Mouse (Mus musculus): ENCODE data around the gene A830031A19Rik.

A830031A19Rik gene

DNA sequence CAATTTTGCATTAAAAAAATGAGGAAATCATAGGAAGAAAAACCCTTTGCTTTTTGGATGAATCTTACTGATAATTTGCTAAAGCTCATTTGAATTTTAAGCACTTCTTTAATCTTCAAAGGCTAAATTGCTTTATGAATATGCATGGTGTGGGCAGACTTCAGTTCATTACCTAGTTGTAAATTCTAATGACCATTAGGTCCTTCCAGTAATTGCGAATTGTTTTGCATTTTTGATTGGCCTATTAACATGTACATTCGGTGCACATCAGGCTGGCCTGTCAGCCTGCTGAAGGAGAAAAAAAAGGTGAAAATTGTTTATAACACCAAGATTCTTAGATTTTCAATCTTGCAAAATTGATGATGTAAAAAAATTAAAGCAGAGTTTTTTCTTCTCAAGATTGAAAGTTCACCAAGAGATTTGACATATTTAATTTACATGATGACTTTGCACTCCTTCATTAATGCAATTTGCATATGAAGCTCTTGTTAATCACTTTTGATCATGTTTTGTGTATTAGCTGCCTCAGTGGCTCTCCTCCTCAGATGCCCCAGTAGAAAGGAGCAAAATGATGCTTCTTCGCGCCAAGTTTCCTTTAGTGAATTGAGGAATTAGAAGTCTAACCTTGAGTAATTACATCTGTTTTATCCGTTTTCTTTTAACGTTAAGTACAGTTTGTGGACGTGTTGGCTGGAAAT, 21.0 kb upstream of the A830031A19Rik start:
- DNase-seq (ENCODE audit: low spot score), result no peak

DNA sequence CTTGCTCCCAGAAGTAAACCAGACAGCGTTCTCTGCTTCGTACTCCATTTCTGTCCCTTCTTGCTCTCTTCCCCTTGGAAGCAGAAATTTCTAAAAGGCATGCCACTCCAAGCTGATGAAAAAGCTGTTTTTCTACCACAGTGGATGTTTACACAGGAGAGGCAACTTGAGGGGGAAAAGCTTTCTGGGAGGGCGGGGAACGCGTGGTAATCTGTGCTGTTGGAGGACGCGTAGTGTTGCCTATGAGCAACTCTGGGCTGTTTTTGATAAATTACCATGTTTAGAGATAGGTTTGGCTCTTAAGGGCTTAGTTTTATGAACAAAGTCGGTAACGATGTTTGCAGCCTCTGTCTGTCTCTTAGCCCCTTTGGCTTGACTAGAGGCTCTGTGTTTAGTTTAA, 20.4 kb upstream of the A830031A19Rik start:
- no peak for DNase-seq (ENCODE audit: low spot score)

- DNase-seq (ENCODE audit: low spot score), result no peak
Measured at GRCm38 (mm10) chr11:24094086-24094487, 19.2 kb upstream of the A830031A19Rik start.

DNA sequence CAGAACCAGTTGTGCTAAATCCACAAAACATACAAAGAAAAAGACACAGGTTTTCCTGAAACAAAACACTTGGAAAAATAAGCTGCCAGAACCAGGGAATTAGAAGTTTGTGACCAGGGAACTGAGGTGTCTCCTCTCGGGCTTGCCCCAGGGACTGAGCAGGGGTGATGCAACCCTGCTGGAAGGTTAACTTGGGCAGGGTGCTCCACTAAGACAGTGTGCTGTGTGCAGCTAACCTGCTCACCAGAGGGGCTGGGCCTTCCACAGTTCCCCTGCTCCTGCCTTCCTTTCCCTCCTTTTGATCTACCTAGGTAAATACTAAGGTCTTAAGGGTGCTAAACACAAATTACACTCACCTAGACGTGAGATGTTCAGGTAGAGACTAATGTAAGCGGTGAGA, 17.8 kb upstream of the A830031A19Rik start:
- DNase-seq (ENCODE audit: low spot score), result no peak

DNA sequence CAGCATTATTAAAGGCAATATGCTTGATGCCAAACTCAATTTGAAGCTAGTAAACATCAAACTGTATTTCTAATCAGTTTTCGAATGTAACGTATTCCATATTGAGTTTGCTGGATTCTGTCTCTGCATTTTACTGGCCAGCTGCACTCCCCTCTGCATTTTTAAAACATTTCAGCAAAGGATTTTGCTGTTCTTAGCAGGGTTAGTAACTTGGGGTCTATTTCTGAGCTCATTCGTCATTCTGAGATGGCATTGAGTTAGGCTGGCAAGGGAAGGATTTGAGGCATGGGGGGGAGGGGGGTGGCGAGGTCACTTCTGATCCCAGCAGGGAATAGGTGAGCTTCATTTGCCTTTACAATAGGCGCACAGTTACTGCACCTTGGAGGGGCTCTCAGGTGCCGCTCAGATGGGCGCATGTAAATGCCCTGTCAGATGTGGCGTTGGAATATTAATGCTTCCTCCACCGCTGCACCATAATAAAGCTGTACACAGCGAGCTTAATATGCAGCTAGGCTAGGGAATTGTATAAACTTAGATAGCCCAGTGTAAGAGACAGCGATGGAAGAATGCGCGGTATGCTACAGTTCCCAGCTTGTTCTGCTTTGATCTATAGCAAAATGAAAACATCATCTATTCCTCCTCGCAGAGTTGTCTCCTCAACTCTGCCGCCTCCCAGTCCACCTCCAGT, 16.7 kb upstream of the A830031A19Rik start:
- no peak for DNase-seq (ENCODE audit: low spot score)

- no peak for DNase-seq (ENCODE audit: low spot score)
Measured at GRCm38 (mm10) chr11:24090443-24090842, 15.6 kb upstream of the A830031A19Rik start.

DNA sequence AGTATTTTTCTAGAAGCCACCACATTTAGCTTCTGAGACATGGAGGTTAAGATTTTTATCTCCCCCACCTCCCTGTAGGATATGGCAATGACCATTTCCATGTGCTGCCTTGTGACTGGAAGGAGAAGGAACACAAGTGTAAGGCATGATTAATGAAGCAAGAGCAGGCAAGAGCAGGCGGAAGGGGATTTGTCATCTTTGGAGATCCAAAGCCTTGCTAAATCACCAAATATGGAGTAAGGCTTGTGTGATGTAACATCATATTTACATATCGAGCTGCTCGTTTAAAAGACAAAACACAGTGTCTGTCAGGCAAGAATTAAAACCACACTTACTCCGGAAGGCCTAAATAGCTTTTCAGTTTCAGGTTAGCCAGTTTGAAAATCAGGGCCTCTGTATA, 12.2 kb upstream of the A830031A19Rik start:
- DNase-seq (ENCODE audit: low spot score), result no peak

- DNase-seq (ENCODE audit: low spot score), result no peak
Measured at GRCm38 (mm10) chr11:24085986-24086385, 11.1 kb upstream of the A830031A19Rik start.

DNA sequence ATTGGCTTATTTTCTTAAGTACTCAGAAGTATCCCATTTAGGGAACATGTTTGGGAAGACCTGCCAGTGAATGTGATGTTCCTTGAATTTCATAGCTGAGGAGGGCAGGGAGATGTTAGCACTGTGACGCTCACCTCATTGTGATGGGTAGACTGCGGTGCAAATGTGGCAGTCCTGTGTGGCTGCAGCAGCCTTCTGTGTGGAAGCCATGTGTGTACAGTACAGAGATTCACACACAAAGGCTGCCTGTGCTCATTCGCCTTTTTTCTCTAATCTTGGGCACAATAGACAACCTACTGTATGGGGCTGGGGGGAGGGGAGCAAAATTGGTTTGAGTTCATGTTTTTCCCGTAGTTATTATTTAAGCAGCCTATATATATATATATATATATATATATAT, 9.7 kb upstream of the A830031A19Rik start:
- no peak for DNase-seq (ENCODE audit: low spot score)

GRCm38 (mm10) chr11:24084077-24084476, 9.2 kb upstream of the A830031A19Rik start:
- DNase-seq (ENCODE audit: low spot score), result no peak

GRCm38 (mm10) chr11:24083423-24083822, 8.6 kb upstream of the A830031A19Rik start:
- no peak for DNase-seq (ENCODE audit: low spot score)

DNA sequence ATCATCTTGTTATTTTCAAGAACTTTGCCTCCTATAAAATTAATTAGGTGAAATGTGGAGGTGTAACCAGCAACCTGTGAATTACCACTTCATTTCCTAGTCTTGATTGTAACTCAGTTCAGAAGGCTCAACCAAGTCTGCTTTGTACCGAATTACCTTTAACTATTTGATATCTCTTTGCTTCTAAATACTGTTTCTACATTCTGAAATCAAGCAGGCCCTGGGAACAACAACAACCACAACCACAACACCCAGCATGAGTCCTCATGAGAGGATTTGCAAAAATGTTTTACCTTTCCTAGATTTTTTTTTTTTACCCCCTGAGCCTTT, 8.2 kb upstream of the A830031A19Rik start:
- DNase-seq (ENCODE audit: low spot score), result no peak

- DNase-seq (ENCODE audit: low spot score), result no peak
Measured at GRCm38 (mm10) chr11:24082385-24083075, 7.7 kb upstream of the A830031A19Rik start.

- DNase-seq (ENCODE audit: low spot score), result no peak
Measured at GRCm38 (mm10) chr11:24081687-24082384, 7.0 kb upstream of the A830031A19Rik start.

DNA sequence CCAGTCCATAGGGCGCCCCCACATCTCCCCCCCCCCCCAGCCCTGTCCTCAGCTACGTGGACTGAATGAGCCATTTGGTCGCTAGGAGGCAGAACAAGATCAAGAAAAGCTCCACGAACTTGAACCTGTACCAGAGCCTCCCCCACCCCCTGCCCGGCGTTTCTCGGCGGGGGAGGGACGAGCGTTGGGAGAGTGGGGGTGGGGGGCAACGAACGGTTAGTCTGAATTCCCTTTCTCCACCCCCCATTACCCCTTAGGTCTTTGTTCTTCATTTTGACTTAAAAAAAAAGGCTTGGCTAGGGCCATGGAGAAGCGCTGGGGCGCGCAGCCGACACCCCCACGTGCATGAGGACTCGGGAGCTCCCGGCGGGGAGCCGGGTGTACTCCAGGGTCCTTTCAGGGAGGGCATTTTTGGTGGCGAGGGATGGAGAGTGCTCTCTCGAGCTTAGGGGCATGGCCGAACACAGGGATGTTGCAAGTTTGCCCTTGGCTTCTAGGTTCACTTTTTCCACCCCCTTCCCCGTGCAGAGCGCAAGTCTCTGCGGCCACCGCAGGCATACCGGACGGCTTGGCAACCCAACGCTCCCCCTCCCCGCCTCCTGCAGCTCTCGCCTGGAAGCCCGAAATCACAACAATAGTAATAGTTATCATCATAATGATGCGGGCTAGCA, 6.3 kb upstream of the A830031A19Rik start:
- no peak for DNase-seq (ENCODE audit: low spot score)

GRCm38 (mm10) chr11:24080541-24080940, 5.7 kb upstream of the A830031A19Rik start:
- DNase-seq (ENCODE audit: low spot score), result no peak

- no peak for DNase-seq (ENCODE audit: low spot score)
Measured at GRCm38 (mm10) chr11:24079392-24080391, 4.8 kb upstream of the A830031A19Rik start.

GRCm38 (mm10) chr11:24078706-24079316, 4.0 kb upstream of the A830031A19Rik start:
- no peak for DNase-seq (ENCODE audit: low spot score)

DNA sequence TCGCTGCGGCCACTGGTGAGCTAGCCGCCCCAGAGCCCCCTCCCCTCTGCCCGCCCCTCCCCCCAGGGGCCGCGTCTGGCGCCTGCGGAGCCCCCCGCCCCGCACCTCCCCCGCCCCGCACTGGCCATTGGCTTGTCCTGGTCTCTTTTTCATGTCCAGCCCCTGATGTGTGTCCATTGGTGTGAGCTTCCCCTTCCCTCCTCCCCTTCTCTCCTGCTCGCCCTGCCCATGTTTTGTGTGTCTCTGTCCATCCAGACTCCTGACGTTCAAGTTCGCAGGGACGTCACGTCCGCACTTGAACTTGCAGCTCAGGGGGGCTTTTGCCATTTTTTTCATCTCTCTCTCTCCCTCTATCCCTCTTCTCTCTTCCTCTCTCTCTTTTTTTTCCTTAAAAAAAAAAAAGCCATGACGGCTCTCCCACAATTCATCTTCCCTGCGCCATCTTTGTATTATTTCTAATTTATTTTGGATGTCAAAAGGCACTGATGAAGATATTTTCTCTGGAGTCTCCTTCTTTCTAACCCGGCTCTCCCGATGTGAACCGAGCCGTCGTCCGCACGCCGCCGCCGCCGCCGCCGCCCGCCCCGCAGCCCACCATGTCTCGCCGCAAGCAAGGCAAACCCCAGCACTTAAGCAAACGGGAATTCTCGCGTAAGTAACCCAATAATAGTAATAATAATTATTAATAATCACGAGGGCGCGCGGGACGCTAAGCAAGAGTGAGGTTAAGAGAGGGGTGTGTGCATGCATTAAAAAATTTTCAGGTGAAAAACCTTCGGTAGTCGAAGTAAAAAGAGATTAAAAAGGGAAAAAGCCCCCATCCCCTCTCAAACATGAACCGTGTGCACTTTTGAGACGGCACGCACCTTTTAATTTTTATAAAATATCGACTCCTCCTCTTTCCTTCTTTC, 3.2 kb upstream of the A830031A19Rik start, which contains the start of gene Bcl11a:
TSS of gene Bcl11a (plus strand) at position 262 of the 911 bp plus-strand sequence.
- DNase-seq (ENCODE audit: low spot score), result no peak

Data from MN1 (cell line).